Mouse (Mus musculus): ENCODE data around the gene Tnrc6b. TPM values are rescaled to one million over a fixed set of nuclear protein-coding genes. Genes with fewer than 3 reads are reported as not detected.
"Not testable (repeated sequence)": the region's sequence is repeated elsewhere in the genome, so short reads cannot be mapped to it uniquely, and the experiment has no call there.

Gene Tnrc6b
- total RNA-seq, 1 experiment: 37.0 TPM

GRCm38 (mm10) chr15:80928811-80929355 lies 217.8 kb downstream of the Tnrc6b start:
- H3K36me3 ChIP-seq (ENCODE audit: control insufficient read depth, insufficient read depth, low read length, poor library complexity, severe bottlenecking): peaks cover 12% of the 10 kb centered on the region; the same call in 1 of the 2 replicates
- in situ Hi-C loops (cut with MboI; ENCODE audit: low sequenced_read_pairs in 2 of 2, unreplicated experiment in 2 of 2): no loop called here
- H3K27ac ChIP-seq (ENCODE audit: insufficient read depth, low read depth, low read length, poor library complexity, severe bottlenecking): no peak overlapping the region; the same call in 1 of the 2 replicates
- peaks cover 7 to 14% of the 10 kb centered on the region in 2 experiments; a peak in 3 of 4 replicates for H3K4me1 ChIP-seq (ENCODE audit: control insufficient read depth in 2 of 2, insufficient read depth in 2 of 2, low read length in 2 of 2, poor library complexity in 1 of 2)
- H3K9me3 ChIP-seq (ENCODE audit: control insufficient read depth, insufficient read depth, low read depth, low read length): no peaks in the 10 kb centered on the region
- peak; percentile 45 for DNase-seq (ENCODE audit: low read depth, low spot score)
- H3K4me3 ChIP-seq (ENCODE audit: insufficient read depth in 1 of 2, low read depth in 1 of 2, low read length in 2 of 2, poor library complexity in 1 of 2, severe bottlenecking in 1 of 2): peak overlapping the region; percentile 57 to 65
- no peak for TF ChIP-seq ZC3H11A (IDR thresholded peaks at IDR 0.05; ENCODE audit: borderline replicate concordance, low read depth, low read length)
- H3K9ac ChIP-seq (ENCODE audit: insufficient read depth, low read depth, low read length, poor library complexity, severe bottlenecking): peak overlapping the region; percentile 45; the same call in 1 of the 2 replicates

- Histone ChIP-seq H3K9me3 (ENCODE audit: control insufficient read depth, insufficient read depth, low read depth, low read length) (no peaks in the 10 kb centered on the region), H3K36me3 (ENCODE audit: control insufficient read depth, insufficient read depth, low read length, poor library complexity, severe bottlenecking) (peaks cover 12% of the 10 kb centered on the region; the same call in 1 of the 2 replicates), H3K27ac (ENCODE audit: insufficient read depth, low read depth, low read length, poor library complexity, severe bottlenecking) (0 out of 2 replicates have a peak overlapping the region, but pooled peaks have one; percentile 43), H3K4me1 (ENCODE audit: control insufficient read depth in 2 of 2, insufficient read depth in 2 of 2, low read length in 2 of 2, poor library complexity in 1 of 2) (peaks cover 5 to 14% of the 10 kb centered on the region in 2 experiments; a peak in 3 of 4 replicates), H3K4me3 (ENCODE audit: insufficient read depth in 1 of 2, low read depth in 1 of 2, low read length in 2 of 2, poor library complexity in 1 of 2, severe bottlenecking in 1 of 2) (peak overlapping the region; percentile 2 to 12; a peak in 1 of 4 replicates), H3K9ac (ENCODE audit: insufficient read depth, low read depth, low read length, poor library complexity, severe bottlenecking) (no peak overlapping the region)
- TF ChIP-seq CHD2 (IDR thresholded peaks at IDR 0.05; ENCODE audit: low read depth, low read length): no peak
- peak; percentile 79; the same call in 1 of the 2 replicates for TF ChIP-seq ZNF384 (IDR thresholded peaks at IDR 0.05; ENCODE audit: low read depth, low read length)
- no peak for TF ChIP-seq ZC3H11A (IDR thresholded peaks at IDR 0.05; ENCODE audit: borderline replicate concordance, low read depth, low read length)
- in situ Hi-C loops (cut with MboI; ENCODE audit: low sequenced_read_pairs in 2 of 2, unreplicated experiment in 2 of 2): no loop called here
- DNase-seq (ENCODE audit: low read depth, low spot score): no peak
Measured at GRCm38 (mm10) chr15:80930048-80930571, 219.0 kb downstream of the Tnrc6b start.

GRCm38 (mm10) chr15:80930676-80931320 lies 219.7 kb downstream of the Tnrc6b start:
- in situ Hi-C loops (cut with MboI; ENCODE audit: low sequenced_read_pairs in 2 of 2, unreplicated experiment in 2 of 2); H3K9ac ChIP-seq (ENCODE audit: insufficient read depth, low read depth, low read length, poor library complexity, severe bottlenecking); H3K9me3 ChIP-seq (ENCODE audit: control insufficient read depth, insufficient read depth, low read depth, low read length); H3K4me3 ChIP-seq (ENCODE audit: insufficient read depth in 1 of 2, low read depth in 1 of 2, low read length in 2 of 2, poor library complexity in 1 of 2, severe bottlenecking in 1 of 2); H3K27ac ChIP-seq (ENCODE audit: insufficient read depth, low read depth, low read length, poor library complexity, severe bottlenecking); DNase-seq (ENCODE audit: low read depth, low spot score): not testable (repeated sequence)
- H3K36me3 ChIP-seq (ENCODE audit: control insufficient read depth, insufficient read depth, low read length, poor library complexity, severe bottlenecking): peaks cover 12% of the 10 kb centered on the region; the same call in 1 of the 2 replicates
- peaks cover 5 to 17% of the 10 kb centered on the region in 2 experiments; a peak in 3 of 4 replicates for H3K4me1 ChIP-seq (ENCODE audit: control insufficient read depth in 2 of 2, insufficient read depth in 2 of 2, low read length in 2 of 2, poor library complexity in 1 of 2)

- no peak overlapping the region for H3K4me3 ChIP-seq (ENCODE audit: insufficient read depth in 1 of 2, low read depth in 1 of 2, low read length in 2 of 2, poor library complexity in 1 of 2, severe bottlenecking in 1 of 2)
- peaks cover 6 to 21% of the 10 kb centered on the region in 2 experiments; a peak in 3 of 4 replicates for H3K4me1 ChIP-seq (ENCODE audit: control insufficient read depth in 2 of 2, insufficient read depth in 2 of 2, low read length in 2 of 2, poor library complexity in 1 of 2)
- no peaks in the 10 kb centered on the region for H3K9me3 ChIP-seq (ENCODE audit: control insufficient read depth, insufficient read depth, low read depth, low read length)
- H3K36me3 ChIP-seq (ENCODE audit: control insufficient read depth, insufficient read depth, low read length, poor library complexity, severe bottlenecking): peaks cover 12% of the 10 kb centered on the region; the same call in 1 of the 2 replicates
- no peak overlapping the region for H3K27ac ChIP-seq (ENCODE audit: insufficient read depth, low read depth, low read length, poor library complexity, severe bottlenecking)
- in situ Hi-C loops (cut with MboI; ENCODE audit: low sequenced_read_pairs in 2 of 2, unreplicated experiment in 2 of 2): no loop called here
- H3K9ac ChIP-seq (ENCODE audit: insufficient read depth, low read depth, low read length, poor library complexity, severe bottlenecking): no peak overlapping the region
- DNase-seq (ENCODE audit: low read depth, low spot score): no peak
- TF ChIP-seq ZC3H11A (IDR thresholded peaks at IDR 0.05; ENCODE audit: borderline replicate concordance, low read depth, low read length) (no peak), MAFK (IDR thresholded peaks at IDR 0.05; ENCODE audit: insufficient read depth, low read depth, low read length) (no peak), HCFC1 (IDR thresholded peaks at IDR 0.05; ENCODE audit: borderline replicate concordance, insufficient read depth, low read length) (no peak), ZNF384 (IDR thresholded peaks at IDR 0.05; ENCODE audit: low read depth, low read length) (no peak), CHD2 (IDR thresholded peaks at IDR 0.05; ENCODE audit: low read depth, low read length) (no peak)
Measured at GRCm38 (mm10) chr15:80931345-80931960, 220.3 kb downstream of the Tnrc6b start.

All from ES-E14 (cell line).